In genomic region chr13:63556431-63556830, GRCm38 (mm10) we compare ENCODE assay signal across 12 mouse cellular contexts. TPM values are rescaled to one million over a fixed set of nuclear protein-coding genes. Genes with fewer than 3 reads are reported as not detected.
DNase-seq lines count a peak whose midpoint lies in the region; ATAC-seq and TF ChIP-seq lines count a peak whose summit lies in the region.
"Had no signal": no experiment of that assay in that cellular context is flagged by ENCODE, and none has a peak within 500 bp of the region (broad histone marks: within the 10 kb centered on the region; RNA-seq: fewer than 3 reads in every experiment).

No protein-coding gene starts in this region.

- no peaks in the 10 kb centered on the region for H3K27me3 ChIP-seq in kidney, embryonic 16.5 days (ENCODE audit: insufficient read depth, low read length)
- peaks cover 5% of the 10 kb centered on the region; the same call in 1 of the 2 replicates for H3K27me3 ChIP-seq in forebrain, embryonic 14.5 days (replicated peaks; ENCODE audit: control insufficient read depth, insufficient read depth, low read length)
- no peaks in the 10 kb centered on the region for H3K27me3 ChIP-seq in limb, embryonic 15.5 days
- no peaks in the 10 kb centered on the region for H3K27me3 ChIP-seq in heart, adult 2 months (ENCODE audit: control insufficient read depth, insufficient read depth, low read length)

- no peak for ATAC-seq in kidney, embryonic 16.5 days (ENCODE audit: low FRiP score, low TSS enrichment)
- ATAC-seq in forebrain, embryonic 14.5 days = no peak
- ATAC-seq in limb, embryonic 15.5 days (ENCODE audit: insufficient number of reproducible peaks, low FRiP score, low TSS enrichment, low read depth) = no peak
- no peak for ATAC-seq in monocyte, adult 5-6 weeks (replicated peaks; ENCODE audit: insufficient number of reproducible peaks, low FRiP score, low TSS enrichment, poor library complexity, severe bottlenecking)

- H3K9ac ChIP-seq in kidney, embryonic 16.5 days (replicated peaks; ENCODE audit: low read length) = no peak overlapping the region
- no peak overlapping the region for H3K9ac ChIP-seq in forebrain, embryonic 14.5 days (ENCODE audit: low read length)
- no peak overlapping the region for H3K9ac ChIP-seq in limb, embryonic 15.5 days
- H3K9ac ChIP-seq in heart, adult 2 months (ENCODE audit: low read depth, low read length) = no peak overlapping the region

- no peak overlapping the region for H3K4me3 ChIP-seq in kidney, embryonic 16.5 days (ENCODE audit: low read length)
- H3K4me3 ChIP-seq in forebrain, embryonic 14.5 days (ENCODE audit: low read depth, low read length) = no peak overlapping the region
- no peak overlapping the region; the same call in 1 of the 2 replicates for H3K4me3 ChIP-seq in limb, embryonic 15.5 days
- no peak overlapping the region for H3K4me3 ChIP-seq in heart, adult 2 months

- H3K4me2 ChIP-seq in kidney, embryonic 16.5 days (replicated peaks; ENCODE audit: low read depth, low read length) = no peak overlapping the region
- peak overlapping the region; percentile 37; the same call in 1 of the 2 replicates for H3K4me2 ChIP-seq in forebrain, embryonic 14.5 days (ENCODE audit: low read length)
- peak overlapping the region; percentile 29; the same call in 1 of the 2 replicates for H3K4me2 ChIP-seq in limb, embryonic 15.5 days

- intact Hi-C loops in heart, adult 2 months (cut with DNase I) = no loop called here

- peaks cover 9% of the 10 kb centered on the region; the same call in 1 of the 2 replicates for H3K36me3 ChIP-seq in kidney, embryonic 16.5 days (ENCODE audit: insufficient read depth, low read length)
- no peaks in the 10 kb centered on the region for H3K36me3 ChIP-seq in forebrain, embryonic 14.5 days (ENCODE audit: control insufficient read depth, insufficient read depth, low read length)
- 0 out of 2 replicates have a peak, but pooled peaks cover 4% of the 10 kb centered on the region for H3K36me3 ChIP-seq in limb, embryonic 15.5 days
- no peaks in the 10 kb centered on the region; the same call in 1 of the 2 replicates for H3K36me3 ChIP-seq in heart, adult 2 months (ENCODE audit: control insufficient read depth, insufficient read depth, low read length)

- no peak for TF ChIP-seq CTCF in heart, adult 2 months (IDR thresholded peaks at IDR 0.05)

- TF ChIP-seq EP300 in heart, adult 2 months (IDR thresholded peaks at IDR 0.05; ENCODE audit: insufficient read depth, low read depth, low read length) = no peak

- H3K27ac ChIP-seq in kidney, embryonic 16.5 days (ENCODE audit: low read length) = peak overlapping the region; percentile 47
- H3K27ac ChIP-seq in forebrain, embryonic 14.5 days (ENCODE audit: low read depth, low read length) = no peak overlapping the region
- peak overlapping the region; percentile 39; the same call in 1 of the 2 replicates for H3K27ac ChIP-seq in limb, embryonic 15.5 days
- H3K27ac ChIP-seq in heart, adult 2 months = no peak overlapping the region; the same call in 1 of the 2 replicates

- no peak for TF ChIP-seq POLR2A in heart, adult 2 months (IDR thresholded peaks at IDR 0.05; ENCODE audit: insufficient read depth, low read depth, low read length)

- peaks cover 99% of the 10 kb centered on the region for H3K4me1 ChIP-seq in kidney, embryonic 16.5 days (ENCODE audit: insufficient read depth, low read length)
- H3K4me1 ChIP-seq in forebrain, embryonic 14.5 days (ENCODE audit: control insufficient read depth, insufficient read depth, low read length) = peaks cover 70% of the 10 kb centered on the region
- H3K4me1 ChIP-seq in limb, embryonic 15.5 days = peaks cover 73% of the 10 kb centered on the region
- H3K4me1 ChIP-seq in heart, adult 2 months (ENCODE audit: control insufficient read depth, insufficient read depth, low read length) = peaks cover 11% of the 10 kb centered on the region

- H3K79me2 ChIP-seq in heart, adult 2 months (replicated peaks; ENCODE audit: control insufficient read depth, insufficient read depth, low read length) = peaks cover 8% of the 10 kb centered on the region

- H3K9me3 ChIP-seq in kidney, embryonic 16.5 days (ENCODE audit: low read length) = no peaks in the 10 kb centered on the region
- no peaks in the 10 kb centered on the region for H3K9me3 ChIP-seq in forebrain, embryonic 14.5 days (replicated peaks; ENCODE audit: control insufficient read depth, low read length)
- no peaks in the 10 kb centered on the region for H3K9me3 ChIP-seq in limb, embryonic 15.5 days

- DNase-seq in kidney, adult 11 months = no peak
- peak; percentile 36 for DNase-seq in Muller cell, postnatal 12 days (ENCODE audit: inconsistent ontology term)
- peak; percentile 19 for DNase-seq in forebrain, embryonic 14.5 days (ENCODE audit: low spot score)
- DNase-seq in frontal cortex, postnatal 36 days (ENCODE audit: low spot score in 2 of 2) = no peak
- no peak for DNase-seq in heart, adult 2 months
- DNase-seq: kidney, postnatal 36 days; left cerebral cortex, postnatal 4 days; right cerebral cortex, postnatal 14 days; thymus, postnatal 36 days had no signal

- WGBS in kidney, embryonic 16.5 days = 29% methylated on average over 1 of the region's 1 CpGs
- WGBS in forebrain, embryonic 14.5 days = 19% methylated on average over 1 of the region's 1 CpGs
- WGBS in limb, embryonic 15.5 days = 21% methylated on average over 1 of the region's 1 CpGs
- WGBS in heart, adult 2 months = 51% methylated on average over 1 of the region's 1 CpGs

RNA-seq across cellular contexts. Expression of gene Ptch1, which starts 17.0 kb away (rescaled TPM):
- 15.8 and 18.9 TPM in 2 replicates for polyA plus RNA-seq in kidney, embryonic 16.5 days (2015; fragmentation: Nextera tagmentation; extraction: Ambion mirVana)
- 9.7 and 11.3 TPM in 2 replicates for polyA plus RNA-seq in forebrain, embryonic 14.5 days (2014; fragmentation: Nextera tagmentation; extraction: Ambion mirVana)
- polyA plus RNA-seq in limb, embryonic 15.5 days (2015; fragmentation: Nextera tagmentation; extraction: Ambion mirVana) = 17.4 and 19.5 TPM in 2 replicates
- 1.2 to 9.9 TPM (median 2.8 TPM) in 3 replicates for total RNA-seq in monocyte, adult 5-6 weeks (2017)
- total RNA-seq in heart, adult 2 months (2021) = 10 to 100 TPM in 1 of 2 experiments, 1 to 10 TPM in 1; 9.3 to 16.4 TPM
- polyA plus RNA-seq in heart, adult 2 months (2012; rRNA removed) = 6.7 and 9.2 TPM in 2 replicates

RNA-seq across cellular contexts. Expression of gene Fancc, which starts 59.4 kb away (rescaled TPM):
- 22.2 and 24.5 TPM in 2 replicates for polyA plus RNA-seq in kidney, embryonic 16.5 days (2015; fragmentation: Nextera tagmentation; extraction: Ambion mirVana)
- 12.8 and 13.1 TPM in 2 replicates for polyA plus RNA-seq in forebrain, embryonic 14.5 days (2014; fragmentation: Nextera tagmentation; extraction: Ambion mirVana)
- polyA plus RNA-seq in limb, embryonic 15.5 days (2015; fragmentation: Nextera tagmentation; extraction: Ambion mirVana) = 21.8 and 24.9 TPM in 2 replicates
- 5.2 to 18.8 TPM (median 5.9 TPM) in 3 replicates for total RNA-seq in monocyte, adult 5-6 weeks (2017)
- total RNA-seq in heart, adult 2 months (2021) = 1 to 10 TPM; 3.3 to 3.7 TPM
- 3.6 and 4.1 TPM in 2 replicates for polyA plus RNA-seq in heart, adult 2 months (2012; rRNA removed)

Comparison
In these comparisons a context has a peak if more than half of its experiments do, and no peak if none do; other contexts are left out.
1. H3K27ac ChIP-seq: peak in kidney, embryonic 16.5 days (single experiment) and limb, embryonic 15.5 days (single experiment); none in forebrain, embryonic 14.5 days (single experiment) and heart, adult 2 months (single experiment).
2. DNase-seq: peak in Muller cell, postnatal 12 days (single experiment) and forebrain, embryonic 14.5 days (single experiment); none in kidney, adult 11 months (single experiment), frontal cortex, postnatal 36 days (0 of 2) and heart, adult 2 months (0 of 2).